Mouse (Mus musculus): ENCODE results near the gene Gdf11. TPM values are rescaled to one million over a fixed set of nuclear protein-coding genes. Genes with fewer than 3 reads are reported as not detected.

Gene Gdf11
- total RNA-seq, 2 experiments from 2014 or later = 7.5 to 8.3 TPM

DNA sequence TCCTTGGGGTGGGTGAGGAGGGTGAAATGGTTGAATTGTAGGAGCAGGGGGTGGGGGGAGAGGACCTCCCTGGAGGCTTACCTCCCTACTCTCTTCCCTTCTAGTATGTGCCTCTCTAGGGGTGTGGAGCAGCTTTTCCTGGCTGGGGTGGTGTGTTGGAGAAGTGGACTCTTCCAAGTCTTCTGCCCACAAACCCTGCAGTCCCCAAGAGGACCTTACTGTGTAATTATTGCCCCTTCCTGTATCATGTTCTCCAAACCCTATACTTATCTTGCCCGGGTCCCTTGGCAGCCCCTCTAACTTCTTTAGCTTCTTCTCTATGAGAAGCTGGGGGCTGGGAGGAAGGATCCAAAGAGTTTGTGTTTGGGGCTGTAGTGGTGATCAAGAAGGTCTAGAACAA lies 5.3 kb upstream of the Gdf11 start:
- no peak for DNase-seq (ENCODE audit: low spot score in 2 of 2)

DNA sequence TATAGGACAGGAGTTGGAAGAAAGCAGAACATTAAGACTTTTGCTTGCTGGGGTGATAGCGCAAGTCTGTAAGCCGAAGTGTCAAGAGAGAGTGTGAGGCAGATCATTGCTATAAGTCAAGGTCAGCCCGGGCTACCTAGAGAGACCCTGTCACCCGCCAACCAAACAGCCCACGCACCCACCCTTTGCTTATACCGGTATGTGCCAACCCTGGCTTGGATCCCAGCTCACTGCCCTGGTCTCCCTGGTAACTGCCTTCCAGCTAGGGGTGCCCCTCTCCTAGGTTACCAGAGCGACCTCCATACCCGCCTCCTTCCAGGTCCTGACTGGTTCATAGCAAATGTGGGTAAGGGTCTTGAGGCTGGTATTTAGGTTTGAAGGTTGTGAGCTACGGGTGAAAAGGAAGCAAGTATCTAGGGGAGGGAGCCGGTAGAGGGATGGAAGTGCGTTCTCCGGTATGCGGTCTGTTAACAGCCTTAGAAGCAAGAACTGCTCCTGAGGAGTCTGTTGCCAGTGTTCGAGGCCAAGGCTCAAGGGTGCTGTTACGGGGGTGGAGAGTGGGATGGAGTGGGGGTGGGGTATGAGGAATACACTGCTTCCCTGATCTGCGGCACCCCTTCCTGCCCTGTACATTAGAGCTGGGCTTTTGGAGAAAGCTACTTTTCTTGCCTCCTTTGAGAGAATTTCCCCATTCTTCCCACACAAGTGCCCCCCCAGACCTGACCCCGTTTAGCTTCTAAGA lies 4.6 kb upstream of the Gdf11 start:
- peak in 1 of 2 experiments; percentile 22 for DNase-seq (ENCODE audit: low spot score in 2 of 2)

DNA sequence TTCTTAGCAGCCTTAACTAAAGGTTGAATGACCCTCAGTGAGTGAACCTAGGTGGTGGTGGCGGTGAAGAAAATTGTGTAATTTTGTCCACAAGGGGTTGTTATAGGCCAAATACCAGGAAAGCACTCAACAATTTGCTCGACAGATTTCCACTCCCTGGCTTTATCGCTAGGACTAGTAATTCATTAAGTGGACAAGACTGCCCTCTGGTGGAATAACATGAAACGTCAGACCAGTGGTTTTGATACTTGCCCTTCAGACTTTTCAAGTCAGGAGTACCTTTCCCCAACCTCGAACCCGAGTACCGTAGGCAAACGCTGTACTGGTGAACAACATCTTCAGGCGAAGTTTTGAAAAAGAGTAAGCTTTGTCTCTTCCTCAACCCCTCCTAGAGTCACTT lies 3.9 kb upstream of the Gdf11 start:
- DNase-seq (ENCODE audit: low spot score in 2 of 2) = peak in 1 of 2 experiments; percentile 69

DNA sequence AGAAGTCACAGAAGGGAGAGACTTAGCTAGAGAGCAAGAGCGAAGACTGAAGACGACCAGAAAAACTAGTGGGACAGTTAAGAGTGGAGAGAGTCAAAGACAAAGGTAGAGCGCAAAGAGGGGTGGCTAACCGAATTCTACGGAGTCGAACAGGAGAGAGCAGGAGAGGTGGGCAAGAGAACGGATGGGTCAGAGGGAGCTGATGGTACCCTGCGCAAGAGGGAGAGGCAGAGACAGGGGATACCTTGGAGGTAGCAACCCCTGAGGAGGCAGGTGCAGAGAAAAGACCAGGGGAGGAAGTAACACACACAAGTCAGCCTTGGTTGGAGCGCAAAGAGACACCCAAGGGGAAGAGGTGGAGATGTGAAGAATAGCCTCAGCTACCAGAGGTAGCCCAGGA lies 728 bp upstream of the Gdf11 start:
- DNase-seq (ENCODE audit: low spot score in 2 of 2) = no peak

DNA sequence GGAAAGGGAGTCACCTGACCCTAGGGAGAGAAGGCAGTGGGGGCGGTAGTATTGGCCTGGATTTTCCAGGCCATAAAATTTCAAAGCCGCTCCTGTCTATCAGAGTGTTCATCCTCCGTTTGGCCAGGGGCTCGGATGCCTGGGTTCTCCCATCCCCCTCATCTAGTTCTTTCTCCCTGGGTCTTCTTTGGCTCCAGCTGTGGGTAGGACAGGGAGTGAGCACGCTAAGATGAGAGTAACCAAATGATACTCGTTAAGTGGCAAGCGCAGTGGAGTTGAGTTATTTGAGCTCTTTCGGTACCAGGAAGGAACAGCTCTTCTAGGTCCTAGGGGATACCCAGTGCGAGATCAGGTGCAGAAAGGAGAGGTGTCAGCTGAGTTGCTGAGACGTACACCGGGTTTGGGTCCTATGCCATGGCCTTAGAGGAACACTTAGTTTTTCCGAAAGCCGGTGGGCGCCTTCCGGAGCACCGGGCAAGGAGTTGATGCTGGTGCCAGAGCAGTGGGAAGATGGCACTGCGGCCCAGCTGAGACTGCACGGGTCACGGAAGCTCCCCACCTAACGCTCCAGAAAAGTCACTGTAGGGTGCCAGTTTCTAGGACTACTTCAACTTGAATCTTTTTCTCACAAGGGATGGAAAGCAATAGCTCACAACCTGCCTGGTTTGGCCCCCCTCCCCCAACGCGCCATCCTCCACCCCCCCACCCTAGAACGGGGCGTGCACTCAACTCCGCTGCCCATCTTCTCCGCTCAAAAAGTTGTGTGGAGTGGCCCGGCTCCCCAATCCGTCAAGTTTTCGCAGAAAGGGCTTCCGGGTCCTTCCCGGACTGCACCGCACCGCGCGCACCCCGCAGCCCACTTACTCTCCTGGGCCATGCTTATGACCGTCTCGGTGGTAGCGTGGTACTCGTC lies 879 bp downstream of the Gdf11 start:
- DNase-seq (ENCODE audit: low spot score in 2 of 2) = no peak

DNA sequence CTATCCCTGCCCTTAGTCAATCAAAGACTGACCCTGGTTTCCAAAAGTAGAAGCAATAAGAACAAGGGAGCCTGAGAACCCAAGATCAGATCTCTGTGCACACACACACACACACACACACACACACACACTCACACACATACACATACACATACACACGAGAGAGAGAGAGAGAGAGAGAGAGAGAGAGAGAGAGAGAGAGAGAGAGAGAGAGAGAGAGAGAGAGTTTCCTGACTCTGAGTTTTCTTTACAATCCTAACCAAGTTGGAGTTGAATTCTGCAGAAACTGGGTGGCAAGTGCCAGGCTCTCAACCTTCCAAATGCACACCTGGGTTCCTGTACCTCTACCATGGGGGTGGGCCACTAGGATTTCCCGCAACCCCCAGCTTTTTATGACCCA lies 1.7 kb downstream of the Gdf11 start:
- no peak for DNase-seq (ENCODE audit: low spot score in 2 of 2)

DNA sequence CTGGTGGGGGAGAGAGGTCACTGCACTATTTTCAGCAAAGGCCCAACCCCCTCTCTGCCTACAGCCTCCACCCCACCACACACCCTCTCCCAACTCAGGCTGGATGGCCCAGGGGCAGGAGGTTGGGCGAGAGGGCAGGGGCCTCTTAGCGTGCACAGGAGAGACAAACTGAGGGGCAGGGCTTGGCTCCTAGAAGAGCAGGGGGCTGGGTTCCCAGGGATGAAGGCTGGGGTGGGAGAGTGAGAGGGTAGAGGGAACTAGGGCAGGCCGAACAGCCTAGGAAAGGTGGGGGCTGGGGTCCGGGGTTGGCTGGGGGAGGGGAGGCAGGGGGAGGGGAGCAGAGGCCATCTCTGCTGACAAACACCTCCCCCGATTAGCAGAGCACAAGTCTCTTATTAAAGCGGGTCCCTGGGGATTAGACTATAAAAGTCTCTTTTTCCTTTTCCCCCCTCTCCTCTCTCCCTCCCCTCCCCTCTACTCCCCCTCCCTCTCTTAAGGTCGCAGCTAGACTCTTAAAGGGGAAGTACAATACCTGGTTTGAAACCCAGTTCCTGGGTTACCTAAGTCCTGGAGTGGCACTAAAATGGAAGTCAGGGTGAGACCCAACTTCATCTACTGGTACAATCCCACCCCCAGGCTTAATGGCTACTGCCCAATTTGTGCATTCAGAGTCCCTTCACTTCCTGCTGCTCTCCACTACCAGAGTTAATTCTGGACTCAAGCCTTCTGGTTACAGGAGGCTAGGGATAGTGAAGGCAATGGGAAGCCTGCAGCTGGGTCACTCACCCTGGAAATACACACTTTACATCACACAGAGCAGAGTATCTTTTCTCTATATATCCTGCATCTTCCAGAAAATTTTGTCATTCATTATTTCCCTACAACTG lies 2.3 kb downstream of the Gdf11 start:
- DNase-seq (ENCODE audit: low spot score in 2 of 2) = no peak

DNA sequence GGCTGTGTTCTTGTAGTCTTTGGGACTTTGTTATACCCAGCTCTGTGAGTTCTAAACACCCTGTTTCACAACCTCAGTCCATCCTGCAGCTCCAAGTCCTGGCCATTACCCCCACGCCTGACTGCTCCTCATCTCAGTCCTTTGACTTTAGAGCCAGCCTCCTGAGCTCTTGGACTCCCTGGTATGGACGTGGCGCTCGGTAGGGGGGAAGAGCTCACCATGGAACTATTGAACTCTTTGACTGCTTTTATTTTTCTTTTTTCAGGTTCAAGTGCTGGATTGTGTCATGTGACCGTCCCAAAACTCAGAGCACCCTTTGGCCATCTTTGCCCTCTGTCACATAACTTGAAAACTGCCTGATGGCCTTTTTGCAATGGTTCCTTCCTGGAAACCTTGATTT lies 9.5 kb downstream of the Gdf11 start:
- DNase-seq (ENCODE audit: low spot score in 2 of 2) = no peak

DNA sequence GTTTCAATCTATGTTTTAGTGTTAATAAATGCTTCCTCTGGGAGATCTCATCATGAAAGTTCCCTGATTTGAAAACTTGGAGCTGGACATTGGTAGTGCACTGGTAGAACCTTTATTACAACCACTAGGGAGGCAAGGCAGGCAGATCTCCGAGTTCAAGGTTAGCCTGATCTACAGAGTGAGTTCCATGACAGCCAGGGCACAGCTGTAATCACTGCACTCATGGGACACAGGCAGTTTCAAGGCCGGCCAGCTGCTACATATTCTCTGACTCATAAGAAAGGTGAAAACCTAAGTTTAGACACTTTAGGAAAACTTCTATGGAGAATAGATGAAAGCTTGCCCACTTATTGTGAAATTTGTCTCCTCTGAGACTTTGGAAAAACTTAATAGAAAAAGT lies 12.7 kb downstream of the Gdf11 start:
- no peak for DNase-seq (ENCODE audit: low spot score in 2 of 2)

DNA sequence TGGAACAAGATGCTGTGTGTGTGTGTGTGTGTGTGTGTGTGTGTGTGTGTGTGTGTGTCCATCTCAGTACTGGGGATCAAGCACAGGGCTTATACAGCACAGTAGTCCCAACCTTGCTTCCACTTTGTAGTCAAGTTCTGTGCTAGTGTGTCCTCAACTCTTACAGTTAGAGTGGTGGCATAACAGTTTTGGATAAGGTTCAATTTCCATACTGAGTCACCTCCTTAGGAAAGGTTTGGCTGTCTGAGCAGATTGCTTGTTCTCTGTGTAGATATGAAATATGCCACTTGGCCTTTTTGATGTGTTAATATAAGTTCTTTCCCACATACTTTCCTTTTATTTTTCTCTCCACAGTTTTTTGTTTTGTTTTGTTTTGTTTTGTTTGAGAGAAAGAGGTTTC lies 13.2 kb downstream of the Gdf11 start:
- DNase-seq (ENCODE audit: low spot score in 2 of 2) = no peak

DNA sequence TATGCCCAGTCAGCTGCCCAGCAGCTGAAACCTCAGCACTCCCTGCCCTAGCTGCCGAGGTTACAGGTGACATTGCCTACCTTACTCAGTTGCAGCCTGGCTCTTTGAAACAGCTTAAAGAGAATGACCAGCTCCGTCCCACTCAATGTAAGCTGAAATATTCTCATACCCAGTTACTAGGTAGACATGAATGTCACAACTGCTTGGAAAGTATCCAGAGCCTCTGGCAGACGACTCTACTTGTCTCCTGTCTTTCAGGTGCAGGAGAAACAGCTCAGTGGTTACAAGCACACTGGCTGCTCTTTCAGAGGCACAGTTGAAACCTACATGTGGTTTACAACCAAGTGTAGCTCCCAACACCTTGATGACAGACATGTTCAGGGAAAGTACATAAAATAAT lies 21.2 kb downstream of the Gdf11 start:
- DNase-seq (ENCODE audit: low spot score in 2 of 2) = no peak

DNA sequence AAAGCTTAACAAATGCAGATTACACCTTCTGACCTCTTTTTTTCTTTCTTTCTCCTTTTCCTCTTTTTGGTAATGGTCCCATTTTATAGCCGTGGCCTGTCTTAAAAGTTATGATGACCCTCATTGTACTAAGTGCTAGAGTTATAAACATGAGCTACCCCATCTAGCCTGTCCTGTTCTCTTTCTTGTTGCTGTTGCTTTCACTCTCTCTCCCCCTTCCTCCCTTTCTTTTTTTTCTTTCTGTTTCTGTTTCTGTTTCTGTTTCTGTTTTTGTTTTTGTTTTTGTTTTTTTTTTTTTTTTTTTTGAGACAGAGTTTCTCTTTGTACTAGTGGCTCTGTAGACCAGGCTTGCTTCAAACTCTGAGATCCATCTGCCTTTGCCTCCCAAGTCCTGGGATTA lies 25.0 kb downstream of the Gdf11 start:
- DNase-seq (ENCODE audit: low spot score in 2 of 2) = no peak

DNA sequence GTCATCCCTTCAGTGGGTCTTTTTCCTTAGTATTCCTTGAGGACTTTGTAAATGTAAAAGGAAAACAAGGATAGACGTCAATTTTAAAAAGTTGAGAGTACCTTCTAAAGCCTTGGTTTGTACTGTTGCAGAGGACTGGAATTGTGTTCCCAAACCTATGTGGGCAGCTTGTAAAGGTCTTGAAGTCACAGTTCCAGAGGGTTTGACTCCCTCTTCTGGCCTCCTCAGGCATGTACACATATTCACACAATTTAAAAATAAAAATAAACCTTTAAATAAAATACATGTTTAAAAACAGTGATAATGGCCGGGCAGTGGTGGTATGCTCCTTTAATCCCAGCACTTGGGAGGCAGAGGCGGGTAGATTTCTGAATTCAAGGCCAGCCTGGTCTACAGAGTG lies 25.5 kb downstream of the Gdf11 start:
- no peak for DNase-seq (ENCODE audit: low spot score in 2 of 2)

DNA sequence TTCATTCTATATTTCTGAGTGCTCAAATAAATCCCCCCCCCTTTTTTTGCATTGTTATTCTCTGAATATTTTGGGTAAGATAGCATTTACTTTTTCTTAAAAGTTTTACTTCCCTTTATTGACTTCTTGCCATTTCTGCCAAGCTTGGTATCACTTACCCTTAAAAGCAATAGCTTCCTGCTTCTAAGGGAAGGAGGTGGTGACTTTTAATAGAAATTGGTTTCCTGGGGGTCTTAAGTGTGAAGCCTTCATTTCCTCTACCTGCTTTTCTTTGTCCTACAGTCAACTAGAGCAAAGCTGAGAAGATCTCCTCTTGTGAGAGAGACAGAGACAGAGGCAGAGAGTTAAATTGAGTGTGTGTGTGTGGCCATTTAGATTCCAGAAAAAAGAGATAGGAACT lies 30.3 kb downstream of the Gdf11 start:
- DNase-seq (ENCODE audit: low spot score in 2 of 2) = no peak

DNA sequence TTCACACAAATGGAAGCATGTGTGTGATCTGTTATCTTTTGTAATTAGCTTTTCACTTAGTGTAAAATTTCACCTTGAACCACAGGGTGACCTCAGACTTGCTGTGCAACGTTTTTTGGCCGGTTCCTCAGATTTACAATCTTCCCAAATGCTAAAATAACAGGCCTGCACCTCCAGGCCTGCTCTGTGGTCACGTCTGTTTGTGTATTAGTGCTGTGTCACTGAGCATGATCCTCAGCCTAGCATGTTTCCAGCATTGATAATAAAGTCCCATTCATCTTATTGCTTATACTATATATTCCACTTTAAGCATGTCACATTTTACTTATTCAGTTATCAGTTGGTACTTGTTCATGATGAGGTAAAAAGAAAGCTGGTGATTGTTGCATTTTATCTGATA lies 41.2 kb downstream of the Gdf11 start:
- DNase-seq (ENCODE audit: low spot score in 2 of 2) = no peak

DNA sequence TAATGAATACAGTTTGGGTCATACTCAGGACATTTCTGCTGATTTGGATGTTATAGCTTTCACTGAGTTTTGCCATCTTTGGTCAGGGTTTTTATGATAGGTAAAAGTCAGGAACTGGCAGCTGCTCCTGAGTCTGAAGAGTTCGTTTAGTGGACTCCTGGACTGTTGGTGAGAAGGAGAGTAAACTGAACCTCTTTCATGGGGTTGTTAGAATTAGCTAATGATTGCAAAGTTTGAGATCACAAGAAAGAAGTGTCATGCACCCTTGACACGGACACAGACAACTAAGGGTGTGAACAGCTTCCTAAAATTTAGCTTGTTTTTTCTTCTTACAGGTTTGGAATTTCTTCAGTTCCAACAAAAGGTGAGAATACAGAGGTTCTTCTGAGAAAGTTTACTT lies 43.1 kb downstream of the Gdf11 start:
- DNase-seq (ENCODE audit: low spot score in 2 of 2) = no peak

DNA sequence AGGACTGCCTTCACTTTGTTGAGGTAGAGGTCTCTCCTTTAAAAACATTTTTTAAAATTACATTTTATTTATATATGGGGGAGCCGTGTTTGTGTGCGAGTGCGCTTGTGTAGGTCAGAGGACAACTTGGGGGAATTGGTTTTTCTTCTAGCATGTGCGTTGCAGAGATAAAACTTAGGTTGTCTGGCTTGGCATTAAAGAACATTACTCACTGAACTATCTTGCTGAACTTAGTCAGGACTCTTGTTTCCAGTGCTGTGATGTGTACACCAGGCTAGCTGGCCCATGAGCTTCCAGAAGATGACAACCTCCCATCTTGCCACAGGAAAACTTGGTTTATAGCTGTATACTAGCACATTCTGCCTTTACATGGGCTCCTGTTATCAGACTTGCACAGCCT lies 44.9 kb downstream of the Gdf11 start:
- DNase-seq (ENCODE audit: low spot score in 2 of 2) = no peak

DNA sequence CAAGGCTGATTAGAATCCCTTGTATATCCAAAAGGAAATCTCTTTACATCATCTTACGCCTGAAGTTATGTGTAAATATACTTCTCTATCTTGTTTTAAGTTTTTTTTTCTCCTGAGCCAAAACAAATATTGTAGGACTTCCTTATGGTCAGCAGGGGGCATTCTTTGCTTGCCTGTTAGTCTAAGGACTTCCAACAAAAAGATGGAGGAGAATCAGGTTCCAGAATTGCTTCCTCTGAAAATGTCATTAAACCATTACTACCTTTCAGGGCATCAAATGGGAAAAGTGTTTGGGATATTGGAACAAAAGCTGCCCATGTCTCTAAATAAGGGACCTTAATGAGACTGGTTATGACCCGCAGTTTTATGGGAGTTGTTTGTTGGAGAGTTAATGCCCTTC lies 46.0 kb downstream of the Gdf11 start:
- no peak for DNase-seq (ENCODE audit: low spot score in 2 of 2)

DNA sequence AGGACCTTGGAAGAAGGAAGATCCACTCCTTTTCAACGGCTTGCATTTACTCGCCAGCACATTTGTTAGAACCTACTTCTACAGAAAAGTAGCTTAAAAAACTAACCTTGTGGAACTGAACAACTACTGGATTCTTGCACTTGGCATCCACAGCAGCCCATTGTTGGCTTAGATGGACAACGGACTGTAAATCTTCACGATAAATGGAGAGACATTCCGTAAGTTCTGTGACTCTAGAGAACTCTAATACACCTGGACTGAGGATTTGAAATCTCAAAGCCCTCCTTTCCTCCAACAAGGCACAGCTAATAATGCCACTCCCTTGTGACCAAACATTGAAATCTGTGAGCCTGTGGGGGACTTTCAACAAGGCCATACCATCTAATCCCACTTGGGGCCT lies 48.3 kb downstream of the Gdf11 start:
- no peak for DNase-seq (ENCODE audit: low spot score in 2 of 2)

DNA sequence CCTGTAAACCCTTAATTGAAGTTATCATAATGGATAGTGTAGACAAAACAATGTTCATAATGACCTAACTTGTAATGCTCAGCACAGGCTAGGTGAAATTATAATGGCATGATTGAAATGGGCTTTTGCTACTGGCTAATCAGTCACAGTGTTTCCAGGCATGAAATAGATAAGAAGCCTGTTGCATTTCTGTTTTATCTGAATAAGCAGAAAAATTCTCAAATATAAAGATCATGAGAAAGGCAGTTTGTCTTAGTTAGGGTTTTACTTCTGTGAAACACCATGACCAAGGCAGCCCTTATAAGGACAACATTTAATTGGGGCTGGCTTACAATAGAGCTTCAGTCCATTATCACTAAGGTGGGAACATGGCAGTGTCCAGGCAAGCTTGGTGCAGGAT lies 50.9 kb downstream of the Gdf11 start:
- no peak for DNase-seq (ENCODE audit: low spot score in 2 of 2)

DNA sequence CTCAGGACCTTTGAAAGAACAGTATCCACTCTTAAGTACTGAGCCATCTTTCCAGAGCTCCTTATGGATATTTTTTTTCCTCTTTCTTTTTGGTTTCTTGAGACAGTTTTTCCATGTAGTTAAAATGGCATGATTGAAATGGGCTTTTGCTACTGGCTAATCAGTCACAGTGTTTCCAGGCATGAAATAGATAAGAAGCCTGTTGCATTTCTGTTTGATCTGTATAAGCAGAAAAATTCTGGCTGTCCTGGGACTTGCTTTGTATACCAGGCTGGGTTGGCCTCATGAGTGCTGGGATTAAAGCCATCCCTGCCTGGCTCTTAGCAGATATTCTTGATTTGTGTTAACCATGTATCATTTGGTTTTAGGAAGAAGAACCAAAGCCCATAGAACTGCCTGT lies 52.1 kb downstream of the Gdf11 start:
- no peak for DNase-seq (ENCODE audit: low spot score in 2 of 2)

DNA sequence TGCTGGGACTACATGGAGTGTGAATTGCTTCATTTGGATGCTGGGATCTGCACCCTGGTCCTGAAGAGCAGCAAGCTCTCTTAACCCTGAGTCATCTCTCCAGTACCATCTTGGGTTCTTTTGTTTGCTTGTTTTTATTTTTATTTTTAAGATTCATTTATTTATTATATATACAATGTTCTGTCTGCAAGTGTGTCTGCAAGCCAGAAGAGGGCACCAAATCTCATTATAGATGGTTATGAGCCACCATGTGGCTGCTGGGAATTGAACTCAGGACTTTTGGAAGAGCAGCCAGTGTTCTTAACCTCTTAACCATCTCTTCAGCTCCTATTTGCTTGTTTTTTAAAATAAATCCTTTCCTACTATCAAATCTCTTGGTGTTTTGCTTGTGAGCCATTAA lies 54.1 kb downstream of the Gdf11 start:
- DNase-seq (ENCODE audit: low spot score in 2 of 2) = no peak
